Mouse (Mus musculus): ENCODE measurements around the gene Dclre1b. TPM values are rescaled to one million over a fixed set of nuclear protein-coding genes. Genes with fewer than 3 reads are reported as not detected.
"Not testable (repeated sequence)": the region's sequence is repeated elsewhere in the genome, so short reads cannot be mapped to it uniquely, and the experiment has no call there.

Dclre1b gene
- 1 to 10 TPM; 7.8 to 9.7 (median 9.0) TPM for total RNA-seq (2022)

GRCm38 (mm10) chr3:103808891-103809798 lies at the start of gene Dclre1b, which contains the start of the genes Ap4b1 and Gm43064:
TSS of gene Dclre1b (minus strand) at chr3:103809444.
TSS of gene Ap4b1 (plus strand) at chr3:103809520.
TSS of gene Gm43064 (plus strand) at chr3:103809573.
- DNase-seq (ENCODE audit: low spot score in 2 of 2), result peak; percentile 71 to 82

GRCm38 (mm10) chr3:103857977-103858563 lies 48.8 kb upstream of the Dclre1b start:
- DNase-seq (ENCODE audit: low spot score in 2 of 2), result no peak

GRCm38 (mm10) chr3:103857036-103857805 lies 48.0 kb upstream of the Dclre1b start:
- no peak for DNase-seq (ENCODE audit: low spot score in 2 of 2)

- no peak for DNase-seq (ENCODE audit: low spot score in 2 of 2)
Observed at GRCm38 (mm10) chr3:103853804-103854203, 44.6 kb upstream of the Dclre1b start.

- no peak for DNase-seq (ENCODE audit: low spot score in 2 of 2)
Observed at GRCm38 (mm10) chr3:103852565-103853299, 43.5 kb upstream of the Dclre1b start.

GRCm38 (mm10) chr3:103851882-103852281 lies 42.6 kb upstream of the Dclre1b start:
- no peak for DNase-seq (ENCODE audit: low spot score in 2 of 2)

GRCm38 (mm10) chr3:103851481-103851880 lies 42.2 kb upstream of the Dclre1b start:
- DNase-seq (ENCODE audit: low spot score in 2 of 2), result no peak

GRCm38 (mm10) chr3:103850644-103851363 lies 41.6 kb upstream of the Dclre1b start:
- DNase-seq (ENCODE audit: low spot score in 2 of 2), result no peak

- DNase-seq (ENCODE audit: low spot score in 2 of 2), result not testable (repeated sequence)
Observed at GRCm38 (mm10) chr3:103840946-103841345, 31.7 kb upstream of the Dclre1b start.

GRCm38 (mm10) chr3:103840195-103840594 lies 31.0 kb upstream of the Dclre1b start:
- DNase-seq (ENCODE audit: low spot score in 2 of 2), result not testable (repeated sequence)

GRCm38 (mm10) chr3:103839711-103840110 lies 30.5 kb upstream of the Dclre1b start:
- no peak for DNase-seq (ENCODE audit: low spot score in 2 of 2)

GRCm38 (mm10) chr3:103836453-103836852 lies 27.2 kb upstream of the Dclre1b start:
- DNase-seq (ENCODE audit: low spot score in 2 of 2), result no peak

- no peak for DNase-seq (ENCODE audit: low spot score in 2 of 2)
Observed at GRCm38 (mm10) chr3:103835951-103836310, 26.7 kb upstream of the Dclre1b start.

- no peak for DNase-seq (ENCODE audit: low spot score in 2 of 2)
Observed at GRCm38 (mm10) chr3:103835272-103835950, 26.2 kb upstream of the Dclre1b start.

GRCm38 (mm10) chr3:103834001-103834400 lies 24.8 kb upstream of the Dclre1b start:
- DNase-seq (ENCODE audit: low spot score in 2 of 2), result no peak

- DNase-seq (ENCODE audit: low spot score in 2 of 2), result no peak
Observed at GRCm38 (mm10) chr3:103832426-103832825, 23.2 kb upstream of the Dclre1b start, which contains the start of gene Bcl2l15. TSS of gene Bcl2l15 (plus strand) at chr3:103832601.

GRCm38 (mm10) chr3:103831146-103831545 lies 21.9 kb upstream of the Dclre1b start:
- DNase-seq (ENCODE audit: low spot score in 2 of 2), result no peak

- not testable (repeated sequence) for DNase-seq (ENCODE audit: low spot score in 2 of 2)
Observed at GRCm38 (mm10) chr3:103830681-103831080, 21.4 kb upstream of the Dclre1b start.

- no peak for DNase-seq (ENCODE audit: low spot score in 2 of 2)
Observed at GRCm38 (mm10) chr3:103829036-103829435, 19.8 kb upstream of the Dclre1b start.

- DNase-seq (ENCODE audit: low spot score in 2 of 2), result no peak
Observed at GRCm38 (mm10) chr3:103827548-103827947, 18.3 kb upstream of the Dclre1b start.

Measured in left cerebral cortex, adult 8-10 months (tissue).